Mouse (Mus musculus): ENCODE measurements at regions not wholly inside any gene's neighbourhood (a gene's known extent, or its start where the extent isn't known, plus 50 kb on each side); places are given as distances from the start of the nearest gene placed in this dataset.

GRCm38 (mm10) chr11:64579826-64580225 lies 143.4 kb upstream of the F930015N05Rik start:
- no peak for DNase-seq (ENCODE audit: extremely low read depth, low read depth, low spot score)

GRCm38 (mm10) chr11:64586056-64586455 lies 149.6 kb upstream of the F930015N05Rik start:
- DNase-seq (ENCODE audit: extremely low read depth, low read depth, low spot score) = no peak

GRCm38 (mm10) chr11:64587034-64587710 lies 150.7 kb upstream of the F930015N05Rik start:
- DNase-seq (ENCODE audit: extremely low read depth, low read depth, low spot score) = no peak

DNA sequence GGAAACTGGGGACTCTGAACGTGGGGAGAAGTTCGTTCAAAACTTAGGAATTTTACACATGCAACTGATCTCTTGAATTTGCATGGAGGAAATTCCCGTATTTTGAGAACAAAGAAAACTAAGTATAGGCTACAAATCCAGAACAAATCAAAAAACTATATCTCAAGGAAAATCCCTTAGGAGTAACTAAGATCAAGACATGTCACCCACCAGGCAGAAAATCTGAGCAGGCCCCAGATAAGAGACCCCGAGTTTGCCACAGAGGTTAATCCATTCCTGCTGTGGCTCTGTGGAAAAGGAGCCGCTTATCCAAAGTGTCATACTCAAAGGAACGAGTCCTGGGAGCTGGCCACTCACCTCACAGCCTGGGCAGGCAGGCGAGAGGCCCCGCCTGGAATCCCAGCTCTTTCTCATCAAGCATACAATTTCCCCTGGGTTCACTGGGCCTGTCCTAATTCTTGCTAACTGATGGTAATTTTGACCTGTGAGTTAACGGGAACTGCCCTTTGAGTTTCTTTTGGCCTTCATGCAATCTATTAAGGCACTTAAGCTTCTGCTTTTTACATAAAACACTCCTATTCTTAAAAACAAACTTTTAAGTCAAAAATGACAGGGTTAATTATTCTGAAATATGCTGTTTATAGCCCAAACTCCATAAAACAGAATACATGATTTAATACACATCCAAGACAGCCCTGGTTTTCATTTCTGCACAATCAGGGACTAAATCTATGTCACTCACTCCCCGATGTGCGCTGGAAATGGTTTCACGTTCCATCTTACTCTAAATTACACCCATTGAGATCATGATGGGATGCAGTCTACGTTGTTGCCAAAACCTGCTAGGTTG lies 151.5 kb upstream of the F930015N05Rik start:
- no peak for DNase-seq (ENCODE audit: extremely low read depth, low read depth, low spot score)

DNA sequence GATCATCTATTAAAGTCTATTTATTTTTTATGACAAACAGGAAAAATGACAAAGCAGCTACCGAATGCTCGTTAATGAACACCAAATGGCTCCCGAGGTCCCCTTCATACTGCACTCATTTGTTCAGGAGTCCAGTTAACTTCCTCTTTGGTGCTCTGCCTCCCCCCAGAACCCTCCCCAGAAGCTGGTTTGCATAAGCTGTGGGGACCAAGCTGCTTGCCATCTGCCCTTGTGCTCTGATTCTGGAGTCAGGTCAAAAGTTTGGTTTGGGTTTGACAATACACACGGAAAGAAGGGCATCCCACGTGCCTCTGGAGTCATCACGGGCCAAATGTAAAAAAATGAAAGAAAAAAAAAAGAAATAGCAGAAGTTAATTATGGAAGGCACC lies 152.1 kb upstream of the F930015N05Rik start:
- DNase-seq (ENCODE audit: extremely low read depth, low read depth, low spot score) = no peak

- DNase-seq (ENCODE audit: extremely low read depth, low read depth, low spot score) = no peak
Measured at GRCm38 (mm10) chr11:64589026-64589425, 152.6 kb upstream of the F930015N05Rik start.

DNA sequence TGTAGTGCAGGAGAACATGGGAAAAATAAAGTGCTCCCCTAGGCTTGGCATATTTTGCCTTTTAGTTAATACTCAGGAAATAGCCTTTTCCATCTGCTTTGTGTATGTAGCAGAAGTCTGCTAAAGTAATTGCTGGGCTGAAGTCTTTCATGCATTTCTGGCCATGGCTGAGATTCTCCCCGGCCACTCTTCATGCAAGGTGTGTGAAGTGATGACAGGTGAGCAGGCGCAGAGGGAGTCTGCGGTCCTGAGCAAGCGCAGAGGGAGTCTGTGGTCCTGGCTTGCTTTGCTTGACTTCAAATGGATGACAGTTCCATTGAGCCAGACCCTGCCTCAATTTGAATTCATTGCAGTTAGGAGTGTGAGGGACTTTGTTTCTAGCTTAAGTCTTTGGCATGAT lies 153.6 kb upstream of the F930015N05Rik start:
- DNase-seq (ENCODE audit: extremely low read depth, low read depth, low spot score) = no peak

GRCm38 (mm10) chr11:64592253-64592652 lies 155.8 kb upstream of the F930015N05Rik start:
- no peak for DNase-seq (ENCODE audit: extremely low read depth, low read depth, low spot score)

DNA sequence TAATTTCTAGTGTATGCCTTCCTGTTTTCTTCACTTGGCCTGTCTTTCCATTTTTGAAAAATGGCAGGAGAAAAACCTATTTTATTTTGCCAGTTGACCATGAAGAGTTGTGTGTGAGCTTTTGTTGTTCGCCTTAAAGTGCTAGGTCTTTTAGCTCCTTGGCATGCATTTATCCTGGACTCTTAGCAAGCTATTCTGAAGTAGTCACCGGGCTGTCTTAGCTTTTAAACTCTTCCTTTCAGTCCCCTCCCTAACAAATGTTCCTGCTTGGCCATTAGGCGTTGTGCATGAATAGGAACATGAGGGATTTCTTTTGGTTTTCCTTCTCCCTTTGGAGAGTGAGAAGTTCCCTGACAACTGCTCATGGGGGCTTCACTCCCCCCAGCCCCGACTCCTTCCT lies 160.9 kb upstream of the F930015N05Rik start:
- DNase-seq (ENCODE audit: extremely low read depth, low read depth, low spot score) = no peak

GRCm38 (mm10) chr11:64599178-64599577 lies 162.7 kb upstream of the F930015N05Rik start:
- DNase-seq (ENCODE audit: extremely low read depth, low read depth, low spot score) = no peak

- DNase-seq (ENCODE audit: extremely low read depth, low read depth, low spot score) = no peak
Measured at GRCm38 (mm10) chr11:64600201-64601102, 164.0 kb upstream of the F930015N05Rik start.

DNA sequence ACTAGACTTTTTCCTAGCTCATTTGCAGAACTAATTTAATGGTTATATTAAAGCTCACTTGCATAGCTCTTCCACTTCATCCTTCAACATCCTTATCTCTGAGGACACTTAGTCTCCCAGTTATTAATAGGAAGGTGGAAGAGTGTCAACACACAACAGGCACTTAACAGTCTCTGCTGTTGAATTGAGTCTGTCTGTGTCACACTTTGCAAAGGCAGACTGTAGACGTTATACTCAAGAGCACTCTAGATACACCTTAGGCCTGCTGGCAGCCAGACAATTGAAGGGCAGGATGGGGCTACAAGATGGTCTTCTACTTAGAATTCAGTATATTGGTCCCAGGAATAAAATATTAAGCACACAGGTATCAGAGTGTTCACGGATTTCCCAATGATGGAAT lies 172.6 kb upstream of the F930015N05Rik start:
- no peak for DNase-seq (ENCODE audit: extremely low read depth, low read depth, low spot score)

- DNase-seq (ENCODE audit: extremely low read depth, low read depth, low spot score) = no peak
Measured at GRCm38 (mm10) chr11:64610724-64611123, 174.3 kb upstream of the F930015N05Rik start.

GRCm38 (mm10) chr11:64615140-64615539 lies 178.7 kb upstream of the F930015N05Rik start:
- DNase-seq (ENCODE audit: extremely low read depth, low read depth, low spot score) = no peak

GRCm38 (mm10) chr11:64618631-64619385 lies 182.4 kb upstream of the F930015N05Rik start:
- DNase-seq (ENCODE audit: extremely low read depth, low read depth, low spot score) = no peak

DNA sequence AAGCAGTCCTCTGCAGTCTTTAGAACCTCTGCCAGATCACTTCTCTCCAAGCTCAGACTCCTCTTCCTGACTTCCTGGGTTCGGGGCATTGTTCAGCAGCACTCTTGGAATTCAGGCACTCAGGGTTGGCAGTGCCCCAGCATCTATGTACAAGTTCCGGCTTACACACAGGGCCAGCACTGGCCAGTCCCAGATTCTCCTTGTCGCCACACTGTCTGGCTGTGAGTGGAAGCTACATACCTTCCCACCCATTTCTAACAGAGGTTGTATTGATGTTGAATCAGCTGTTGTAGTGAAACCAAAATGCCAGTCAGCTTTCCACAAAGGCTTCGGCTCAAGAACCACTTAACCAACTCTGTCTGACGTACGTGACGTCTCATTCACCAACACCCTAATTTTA lies 190.7 kb upstream of the F930015N05Rik start:
- DNase-seq (ENCODE audit: extremely low read depth, low read depth, low spot score) = no peak

DNA sequence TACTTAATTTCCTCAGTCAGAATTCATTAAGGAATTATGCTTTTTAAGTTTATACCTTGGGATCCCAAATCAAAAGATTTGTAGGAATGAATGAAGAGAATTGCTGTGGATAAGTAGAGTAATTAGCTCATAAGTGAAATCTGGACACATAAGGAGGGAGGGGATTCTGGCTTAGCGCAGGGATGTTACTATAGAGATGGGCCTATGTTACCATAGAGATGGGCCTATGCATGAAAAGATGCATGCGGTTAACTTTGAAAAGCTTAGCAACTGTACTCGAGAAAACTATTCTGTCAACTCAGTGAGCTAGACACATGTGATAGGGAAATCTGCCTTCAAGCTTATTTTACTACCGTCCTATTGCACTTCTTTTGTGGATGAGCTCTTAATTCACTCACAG lies 204.5 kb upstream of the F930015N05Rik start:
- DNase-seq (ENCODE audit: extremely low read depth, low read depth, low spot score) = no peak

DNA sequence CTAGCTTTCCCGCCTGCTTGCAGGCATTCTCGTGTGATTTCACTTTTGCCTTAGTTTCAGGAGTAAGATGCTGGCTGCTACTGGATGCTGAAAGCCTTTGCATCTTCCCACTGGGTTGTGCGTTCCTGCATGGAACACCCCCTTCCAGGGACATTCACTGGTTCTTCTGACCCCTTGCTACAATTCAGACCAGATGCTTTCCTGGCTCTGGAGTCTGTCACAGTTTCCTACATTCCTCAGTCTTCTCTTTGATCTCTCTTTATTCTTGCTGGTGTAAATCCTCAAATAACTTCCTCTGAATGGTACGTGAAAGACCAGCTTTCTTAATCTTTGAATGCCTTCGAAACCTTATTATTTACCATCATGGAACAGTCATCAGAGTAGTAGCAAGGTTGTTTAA lies 206.7 kb upstream of the F930015N05Rik start:
- DNase-seq (ENCODE audit: extremely low read depth, low read depth, low spot score) = no peak

GRCm38 (mm10) chr11:64647938-64648337 lies 211.5 kb upstream of the F930015N05Rik start:
- no peak for DNase-seq (ENCODE audit: extremely low read depth, low read depth, low spot score)

DNA sequence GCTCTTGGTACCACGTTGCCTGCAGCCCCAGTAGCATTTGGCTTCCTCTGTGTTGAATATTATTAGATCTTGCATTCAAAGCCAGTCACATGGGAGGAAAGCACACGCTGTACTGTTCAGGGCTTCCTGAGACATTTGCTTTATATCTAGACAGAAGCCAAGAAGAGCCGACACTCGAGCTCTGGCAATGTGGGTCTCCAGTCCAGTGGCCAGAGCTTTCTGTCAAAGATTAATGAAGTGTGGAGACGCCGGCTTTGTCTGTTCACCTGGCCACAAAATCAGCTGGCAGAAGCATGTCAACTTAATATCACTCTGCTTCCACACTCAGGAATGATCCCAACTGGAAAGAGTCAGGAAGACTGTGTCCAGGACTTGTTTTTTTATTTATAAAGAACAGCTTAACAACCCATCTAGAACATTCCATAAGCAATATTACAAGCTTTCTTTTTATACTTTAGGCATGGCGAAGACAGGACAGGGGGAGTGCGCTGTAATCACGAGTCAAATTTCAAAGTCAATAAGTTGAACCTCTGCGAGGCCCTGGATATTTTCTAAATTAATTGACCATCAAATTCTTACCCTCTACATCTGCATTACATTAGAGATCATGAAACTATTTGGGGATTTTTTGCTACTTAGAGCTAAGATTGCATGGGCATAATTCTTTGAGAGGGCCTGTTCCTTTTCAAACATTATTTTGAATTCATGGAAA lies 214.3 kb upstream of the F930015N05Rik start:
- DNase-seq (ENCODE audit: extremely low read depth, low read depth, low spot score) = no peak
